14 mouse cellular contexts compared by ENCODE assay signal in the genomic region with DNA sequence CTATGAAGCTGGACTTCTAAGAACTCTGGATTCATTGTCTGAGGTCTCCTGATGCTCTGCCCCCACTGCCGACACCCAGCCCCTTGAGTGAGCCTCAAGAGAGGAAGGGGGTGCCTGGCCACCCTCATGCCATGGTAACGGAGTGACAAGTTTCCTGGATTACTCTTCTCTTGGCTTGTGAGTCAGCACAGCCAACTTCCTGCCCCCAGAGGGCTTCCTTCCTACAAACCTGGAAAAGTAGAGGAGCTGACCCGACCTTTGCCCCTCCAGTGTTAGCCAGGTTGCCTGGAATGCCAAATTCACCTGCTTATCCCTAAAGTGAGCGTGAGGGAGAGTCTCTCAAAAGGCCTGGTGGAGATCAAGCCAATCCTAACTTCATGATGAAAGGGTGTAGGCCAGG. TPM values are rescaled to one million over a fixed set of nuclear protein-coding genes. Genes with fewer than 3 reads are reported as not detected.
A peak's percentile ranks its signal among the peaks of the same experiment; 100 is the strongest.
DNase-seq lines count a peak whose midpoint lies in the region; ATAC-seq and TF ChIP-seq lines count a peak whose summit lies in the region.
"Had no signal": no experiment of that assay in that cellular context is flagged by ENCODE, and none has a peak within 500 bp of the region (broad histone marks: within the 10 kb centered on the region; RNA-seq: fewer than 3 reads in every experiment).

No protein-coding gene starts in this region.

- H3K4me2 ChIP-seq in intestine, embryonic 14.5 days (ENCODE audit: low read length) = peak overlapping the region; percentile 0; the same call in 1 of the 2 replicates
- H3K4me2 ChIP-seq in intestine, embryonic 16.5 days (ENCODE audit: low read depth, low read length) = no peak overlapping the region
- 0 out of 2 replicates have a peak overlapping the region, but pooled peaks have one; percentile 67 for H3K4me2 ChIP-seq in kidney, embryonic 16.5 days (replicated peaks; ENCODE audit: low read depth, low read length)
- peak overlapping the region; percentile 57 for H3K4me2 ChIP-seq in lung, postnatal 0 days (replicated peaks; ENCODE audit: low read depth, low read length)

- H3K36me3 ChIP-seq in intestine, embryonic 14.5 days (ENCODE audit: control insufficient read depth, insufficient read depth, low read length) = no peaks in the 10 kb centered on the region
- no peaks in the 10 kb centered on the region for H3K36me3 ChIP-seq in intestine, embryonic 16.5 days (ENCODE audit: control insufficient read depth, insufficient read depth, low read length)
- H3K36me3 ChIP-seq in kidney, embryonic 16.5 days (ENCODE audit: insufficient read depth, low read length) = no peaks in the 10 kb centered on the region
- no peaks in the 10 kb centered on the region for H3K36me3 ChIP-seq in lung, postnatal 0 days (ENCODE audit: insufficient read depth, low read length)

- H3K4me1 ChIP-seq in intestine, embryonic 14.5 days (replicated peaks; ENCODE audit: control insufficient read depth, insufficient read depth, low read length) = peaks cover 34% of the 10 kb centered on the region
- H3K4me1 ChIP-seq in intestine, embryonic 16.5 days (ENCODE audit: control insufficient read depth, insufficient read depth, low read length) = peaks cover 31% of the 10 kb centered on the region
- peaks cover 28% of the 10 kb centered on the region for H3K4me1 ChIP-seq in brown adipose tissue, adult 24 weeks (ENCODE audit: control insufficient read depth, insufficient read depth, insufficient read length, low read length)
- H3K4me1 ChIP-seq in kidney, embryonic 16.5 days (ENCODE audit: insufficient read depth, low read length) = peaks cover 21% of the 10 kb centered on the region
- H3K4me1 ChIP-seq in lung, postnatal 0 days (ENCODE audit: insufficient read depth, low read depth, low read length) = peaks cover 22% of the 10 kb centered on the region

- no peak for ATAC-seq in intestine, embryonic 14.5 days (replicated peaks; ENCODE audit: low FRiP score, low TSS enrichment, low read depth)
- ATAC-seq in intestine, embryonic 16.5 days = no peak
- ATAC-seq in kidney, embryonic 16.5 days (ENCODE audit: low FRiP score, low TSS enrichment) = no peak
- no peak for ATAC-seq in lung, postnatal 0 days

- WGBS in intestine, embryonic 14.5 days = 72% methylated on average over 4 of the region's 4 CpGs
- WGBS in intestine, embryonic 16.5 days = 73% methylated on average over 4 of the region's 4 CpGs
- WGBS in kidney, embryonic 16.5 days = 70% methylated on average over 4 of the region's 4 CpGs
- WGBS in lung, postnatal 0 days = 45% methylated on average over 4 of the region's 4 CpGs

- no peak for TF ChIP-seq CTCF in lung, postnatal 0 days (IDR thresholded peaks at IDR 0.05)

- DNase-seq in intestine, embryonic 14.5 days (ENCODE audit: low spot score) = no peak
- peak; percentile 55 for DNase-seq in lung, postnatal 0 days (ENCODE audit: low spot score)
- DNase-seq in right cerebral cortex, postnatal 4 days = no peak
- no peak for DNase-seq in layer of hippocampus, adult 18-20 months (ENCODE audit: low spot score in 2 of 2)
- DNase-seq in spleen, postnatal 14 days (ENCODE audit: low spot score in 2 of 2) = no peak
- DNase-seq: adrenal gland, postnatal 25 days; cerebellum, postnatal 36 days; gastrocnemius, postnatal 25 days; layer of hippocampus, postnatal 36 days had no signal

- no peaks in the 10 kb centered on the region for H3K27me3 ChIP-seq in intestine, embryonic 14.5 days (replicated peaks; ENCODE audit: control insufficient read depth, insufficient read depth, low read length)
- H3K27me3 ChIP-seq in intestine, embryonic 16.5 days (replicated peaks; ENCODE audit: control insufficient read depth, insufficient read depth, low read length) = no peaks in the 10 kb centered on the region
- H3K27me3 ChIP-seq in kidney, embryonic 16.5 days (ENCODE audit: insufficient read depth, low read length) = no peaks in the 10 kb centered on the region
- H3K27me3 ChIP-seq in lung, postnatal 0 days (replicated peaks; ENCODE audit: insufficient read depth, low read length) = no peaks in the 10 kb centered on the region

- no peak overlapping the region for H3K27ac ChIP-seq in intestine, embryonic 14.5 days (ENCODE audit: low read depth)
- no peak overlapping the region for H3K27ac ChIP-seq in intestine, embryonic 16.5 days (ENCODE audit: low read length)
- H3K27ac ChIP-seq in brown adipose tissue, adult 24 weeks (replicated peaks; ENCODE audit: low read depth, low read length) = 0 out of 2 replicates have a peak overlapping the region, but pooled peaks have one; percentile 11
- no peak overlapping the region for H3K27ac ChIP-seq in kidney, embryonic 16.5 days (ENCODE audit: low read length)
- peak overlapping the region; percentile 96; the same call in 1 of the 2 replicates for H3K27ac ChIP-seq in lung, postnatal 0 days (ENCODE audit: low read length)
- H3K27ac ChIP-seq: midbrain, embryonic 10.5 days had no signal

- H3K9me3 ChIP-seq in intestine, embryonic 14.5 days (ENCODE audit: control insufficient read depth, low read length) = no peaks in the 10 kb centered on the region
- no peaks in the 10 kb centered on the region for H3K9me3 ChIP-seq in intestine, embryonic 16.5 days (ENCODE audit: control insufficient read depth, low read length)
- H3K9me3 ChIP-seq in kidney, embryonic 16.5 days (ENCODE audit: low read length) = no peaks in the 10 kb centered on the region
- H3K9me3 ChIP-seq in lung, postnatal 0 days (ENCODE audit: low read length) = no peaks in the 10 kb centered on the region
- H3K9me3 ChIP-seq: midbrain, embryonic 10.5 days had no signal

- TF ChIP-seq EP300 in lung, postnatal 0 days (IDR thresholded peaks at IDR 0.05) = 0 out of 2 replicates have a peak, but pooled peaks have one; percentile 14

- no peak overlapping the region for H3K4me3 ChIP-seq in intestine, embryonic 14.5 days (ENCODE audit: low read depth, low read length)
- H3K4me3 ChIP-seq in intestine, embryonic 16.5 days (ENCODE audit: low read length) = no peak overlapping the region
- no peak overlapping the region for H3K4me3 ChIP-seq in brown adipose tissue, adult 24 weeks (ENCODE audit: insufficient read depth, low read depth, low read length)
- no peak overlapping the region for H3K4me3 ChIP-seq in kidney, embryonic 16.5 days (ENCODE audit: low read length)
- no peak overlapping the region for H3K4me3 ChIP-seq in lung, postnatal 0 days (ENCODE audit: low read depth, low read length)

- no peak overlapping the region for H3K9ac ChIP-seq in intestine, embryonic 14.5 days (ENCODE audit: low read length)
- no peak overlapping the region for H3K9ac ChIP-seq in intestine, embryonic 16.5 days (ENCODE audit: low read depth, low read length)
- no peak overlapping the region for H3K9ac ChIP-seq in kidney, embryonic 16.5 days (replicated peaks; ENCODE audit: low read length)
- no peak overlapping the region for H3K9ac ChIP-seq in lung, postnatal 0 days (replicated peaks; ENCODE audit: low read depth)

RNA-seq across cellular contexts. Expression of gene Orai1, which starts 2.6 kb away (rescaled TPM):
- 15.6 and 17.7 TPM in 2 replicates for polyA plus RNA-seq in intestine, embryonic 14.5 days (2014; fragmentation: Nextera tagmentation; extraction: Ambion mirVana)
- 20.1 and 21.9 TPM in 2 replicates for polyA plus RNA-seq in intestine, embryonic 16.5 days (2015; fragmentation: Nextera tagmentation; extraction: Ambion mirVana)
- polyA plus RNA-seq in brown adipose tissue, adult 24 weeks (2012; ENCODE audit: insufficient read depth, insufficient read length, missing spikeins) = 6.9 and 7.6 TPM in 2 replicates
- polyA plus RNA-seq in kidney, embryonic 16.5 days (2015; fragmentation: Nextera tagmentation; extraction: Ambion mirVana) = 17.5 and 22.1 TPM in 2 replicates
- polyA plus RNA-seq in lung, postnatal 0 days (2015; fragmentation: Nextera tagmentation; extraction: Ambion mirVana) = 54.7 and 55.2 TPM in 2 replicates
- total RNA-seq in layer of hippocampus, adult 18-20 months (2021) = 10 to 100 TPM; 11.2 to 11.9 TPM

RNA-seq across cellular contexts. Expression of gene Kdm2b, which starts 27.9 kb away (rescaled TPM):
- polyA plus RNA-seq in intestine, embryonic 14.5 days (2014; fragmentation: Nextera tagmentation; extraction: Ambion mirVana) = 31.7 and 37.4 TPM in 2 replicates
- 21.6 and 22.4 TPM in 2 replicates for polyA plus RNA-seq in intestine, embryonic 16.5 days (2015; fragmentation: Nextera tagmentation; extraction: Ambion mirVana)
- polyA plus RNA-seq in brown adipose tissue, adult 24 weeks (2012; ENCODE audit: insufficient read depth, insufficient read length, missing spikeins) = 6.3 and 6.5 TPM in 2 replicates
- polyA plus RNA-seq in kidney, embryonic 16.5 days (2015; fragmentation: Nextera tagmentation; extraction: Ambion mirVana) = 92.2 and 95.6 TPM in 2 replicates
- 12.2 and 13.7 TPM in 2 replicates for polyA plus RNA-seq in lung, postnatal 0 days (2015; fragmentation: Nextera tagmentation; extraction: Ambion mirVana)
- total RNA-seq in layer of hippocampus, adult 18-20 months (2021) = 10 to 100 TPM; 33.5 to 39.4 TPM

RNA-seq across cellular contexts. Expression of gene Morn3, which starts 29.3 kb away (rescaled TPM):
- 0.54 and 1.5 TPM in 2 replicates for polyA plus RNA-seq in intestine, embryonic 14.5 days (2014; fragmentation: Nextera tagmentation; extraction: Ambion mirVana)
- 0.57 TPM in 1 of 2 replicates, not detected in the other for polyA plus RNA-seq in intestine, embryonic 16.5 days (2015; fragmentation: Nextera tagmentation; extraction: Ambion mirVana)
- polyA plus RNA-seq in brown adipose tissue, adult 24 weeks (2012; ENCODE audit: insufficient read depth, insufficient read length, missing spikeins) = not detected in 2 replicates
- 0.56 TPM in 1 of 2 replicates, not detected in the other for polyA plus RNA-seq in kidney, embryonic 16.5 days (2015; fragmentation: Nextera tagmentation; extraction: Ambion mirVana)
- polyA plus RNA-seq in lung, postnatal 0 days (2015; fragmentation: Nextera tagmentation; extraction: Ambion mirVana) = 5.3 and 8.3 TPM in 2 replicates
- total RNA-seq in layer of hippocampus, adult 18-20 months (2021) = under 1 TPM; 0.38 to 0.94 TPM
- total RNA-seq: adrenal gland, postnatal 25 days; gastrocnemius, postnatal 25 days; layer of hippocampus, postnatal 36 days; MEL had no signal

RNA-seq across cellular contexts. Expression of gene Tmem120b, which starts 50.7 kb away (rescaled TPM):
- polyA plus RNA-seq in intestine, embryonic 14.5 days (2014; fragmentation: Nextera tagmentation; extraction: Ambion mirVana) = 8.9 and 10.0 TPM in 2 replicates
- polyA plus RNA-seq in intestine, embryonic 16.5 days (2015; fragmentation: Nextera tagmentation; extraction: Ambion mirVana) = 10.4 and 10.9 TPM in 2 replicates
- polyA plus RNA-seq in brown adipose tissue, adult 24 weeks (2012; ENCODE audit: insufficient read depth, insufficient read length, missing spikeins) = 91.8 and 116 TPM in 2 replicates
- 16.8 and 20.0 TPM in 2 replicates for polyA plus RNA-seq in kidney, embryonic 16.5 days (2015; fragmentation: Nextera tagmentation; extraction: Ambion mirVana)
- 11.9 and 12.2 TPM in 2 replicates for polyA plus RNA-seq in lung, postnatal 0 days (2015; fragmentation: Nextera tagmentation; extraction: Ambion mirVana)
- 10 to 100 TPM; 16.4 to 17.6 TPM for total RNA-seq in layer of hippocampus, adult 18-20 months (2021)

Comparison
In these comparisons a context has a peak if more than half of its experiments do, and no peak if none do; other contexts are left out.
1. H3K27ac ChIP-seq: peak in brown adipose tissue, adult 24 weeks (single experiment) and lung, postnatal 0 days (single experiment); none in intestine, embryonic 14.5 days (single experiment), intestine, embryonic 16.5 days (single experiment) and kidney, embryonic 16.5 days (single experiment).